Mouse (Mus musculus): Measurements from ENCODE around the gene Mx1. TPM values are rescaled to one million over a fixed set of nuclear protein-coding genes. Genes with fewer than 3 reads are reported as not detected.

The Mx1 gene
- polyA plus RNA-seq, 1 experiment from 2014 or later, result 0.30 TPM

- no peak for ATAC-seq (ENCODE audit: borderline replicate concordance, extremely low read depth, low FRiP score, low TSS enrichment)
- Histone ChIP-seq H3K9me3 (no peaks in the 10 kb centered on the region), H3K27me3 (no peaks in the 10 kb centered on the region), H3K4me3 (no peak overlapping the region), H3K36me3 (no peaks in the 10 kb centered on the region), H3K4me1 (no peaks in the 10 kb centered on the region), H3K4me2 (no peak overlapping the region), H3K9ac (no peak overlapping the region), H3K27ac (no peak overlapping the region)
- WGBS, result 40% methylated on average over 1 of the region's 1 CpGs
Measured at GRCm38 (mm10) chr16:97492369-97492768, 29.7 kb upstream of the Mx1 start.

GRCm38 (mm10) chr16:97478655-97479054, 15.9 kb upstream of the Mx1 start:
- Histone ChIP-seq H3K4me2 (no peak overlapping the region), H3K36me3 (no peaks in the 10 kb centered on the region), H3K9me3 (no peaks in the 10 kb centered on the region), H3K27ac (no peak overlapping the region), H3K27me3 (no peaks in the 10 kb centered on the region), H3K4me1 (no peaks in the 10 kb centered on the region), H3K9ac (no peak overlapping the region), H3K4me3 (no peak overlapping the region)
- ATAC-seq (ENCODE audit: borderline replicate concordance, extremely low read depth, low FRiP score, low TSS enrichment), result no peak
- 63% methylated on average over 2 of the region's 2 CpGs for WGBS

- no peaks in the 10 kb centered on the region for H3K27me3 ChIP-seq
- no peak overlapping the region for H3K4me3 ChIP-seq
- 73% methylated on average over 1 of the region's 1 CpGs for WGBS
- no peak overlapping the region for H3K27ac ChIP-seq
- no peaks in the 10 kb centered on the region for H3K36me3 ChIP-seq
- no peaks in the 10 kb centered on the region for H3K9me3 ChIP-seq
- no peaks in the 10 kb centered on the region for H3K4me1 ChIP-seq
- H3K9ac ChIP-seq, result no peak overlapping the region
- ATAC-seq (ENCODE audit: borderline replicate concordance, extremely low read depth, low FRiP score, low TSS enrichment), result no peak
- H3K4me2 ChIP-seq, result no peak overlapping the region
Measured at GRCm38 (mm10) chr16:97476524-97476923, 13.8 kb upstream of the Mx1 start.

- Histone ChIP-seq H3K36me3 (no peaks in the 10 kb centered on the region), H3K9me3 (no peaks in the 10 kb centered on the region), H3K4me1 (no peaks in the 10 kb centered on the region), H3K4me3 (no peak overlapping the region), H3K4me2 (no peak overlapping the region), H3K27ac (no peak overlapping the region), H3K27me3 (no peaks in the 10 kb centered on the region), H3K9ac (no peak overlapping the region)
- 70% methylated on average over 3 of the region's 3 CpGs for WGBS
- ATAC-seq (ENCODE audit: borderline replicate concordance, extremely low read depth, low FRiP score, low TSS enrichment), result no peak
Measured at GRCm38 (mm10) chr16:97475581-97475980, 12.9 kb upstream of the Mx1 start.

GRCm38 (mm10) chr16:97474671-97475070, 12.0 kb upstream of the Mx1 start:
- Histone ChIP-seq H3K4me2 (no peak overlapping the region), H3K36me3 (no peaks in the 10 kb centered on the region), H3K9ac (no peak overlapping the region), H3K27ac (no peak overlapping the region), H3K4me3 (no peak overlapping the region), H3K4me1 (no peaks in the 10 kb centered on the region), H3K27me3 (no peaks in the 10 kb centered on the region), H3K9me3 (no peaks in the 10 kb centered on the region)
- ATAC-seq (ENCODE audit: borderline replicate concordance, extremely low read depth, low FRiP score, low TSS enrichment), result no peak
- 51% methylated on average over 2 of the region's 2 CpGs for WGBS

- Histone ChIP-seq H3K4me1 (no peaks in the 10 kb centered on the region), H3K27me3 (no peaks in the 10 kb centered on the region), H3K4me2 (no peak overlapping the region), H3K9ac (no peak overlapping the region), H3K36me3 (no peaks in the 10 kb centered on the region), H3K9me3 (no peaks in the 10 kb centered on the region), H3K27ac (no peak overlapping the region), H3K4me3 (no peak overlapping the region)
- WGBS, result 77% methylated on average over 4 of the region's 4 CpGs
- no peak for ATAC-seq (ENCODE audit: borderline replicate concordance, extremely low read depth, low FRiP score, low TSS enrichment)
Measured at GRCm38 (mm10) chr16:97467993-97468791, 5.5 kb upstream of the Mx1 start.

GRCm38 (mm10) chr16:97467472-97467871, 4.8 kb upstream of the Mx1 start:
- Histone ChIP-seq H3K4me3 (no peak overlapping the region), H3K4me2 (no peak overlapping the region), H3K4me1 (0 out of 2 replicates have a peak, but pooled peaks cover 3% of the 10 kb centered on the region), H3K27ac (no peak overlapping the region), H3K27me3 (no peaks in the 10 kb centered on the region), H3K36me3 (no peaks in the 10 kb centered on the region), H3K9me3 (no peaks in the 10 kb centered on the region), H3K9ac (no peak overlapping the region)
- WGBS, result 33% methylated on average over 3 of the region's 3 CpGs
- no peak for ATAC-seq (ENCODE audit: borderline replicate concordance, extremely low read depth, low FRiP score, low TSS enrichment)

- H3K4me2 ChIP-seq, result no peak overlapping the region
- H3K9me3 ChIP-seq, result no peaks in the 10 kb centered on the region
- 0 out of 2 replicates have a peak, but pooled peaks cover 3% of the 10 kb centered on the region for H3K4me1 ChIP-seq
- no peak overlapping the region for H3K4me3 ChIP-seq
- no peak for ATAC-seq (ENCODE audit: borderline replicate concordance, extremely low read depth, low FRiP score, low TSS enrichment)
- WGBS, result 34% methylated on average over 4 of the region's 4 CpGs
- H3K27me3 ChIP-seq, result no peaks in the 10 kb centered on the region
- H3K36me3 ChIP-seq, result no peaks in the 10 kb centered on the region
- no peak overlapping the region for H3K9ac ChIP-seq
- H3K27ac ChIP-seq, result no peak overlapping the region
Measured at GRCm38 (mm10) chr16:97466182-97466957, 3.7 kb upstream of the Mx1 start.

- Histone ChIP-seq H3K4me2 (no peak overlapping the region), H3K9me3 (no peaks in the 10 kb centered on the region), H3K4me3 (no peak overlapping the region), H3K9ac (no peak overlapping the region), H3K36me3 (no peaks in the 10 kb centered on the region), H3K4me1 (0 out of 2 replicates have a peak, but pooled peaks cover 3% of the 10 kb centered on the region), H3K27ac (no peak overlapping the region), H3K27me3 (no peaks in the 10 kb centered on the region)
- WGBS, result 54% methylated on average over 2 of the region's 2 CpGs
- no peak for ATAC-seq (ENCODE audit: borderline replicate concordance, extremely low read depth, low FRiP score, low TSS enrichment)
Measured at GRCm38 (mm10) chr16:97461271-97461670, 1.4 kb downstream of the Mx1 start.

GRCm38 (mm10) chr16:97459831-97460230, 2.9 kb downstream of the Mx1 start:
- no peak overlapping the region for H3K9ac ChIP-seq
- no peaks in the 10 kb centered on the region for H3K36me3 ChIP-seq
- 0 out of 2 replicates have a peak, but pooled peaks cover 3% of the 10 kb centered on the region for H3K4me1 ChIP-seq
- no peak for ATAC-seq (ENCODE audit: borderline replicate concordance, extremely low read depth, low FRiP score, low TSS enrichment)
- 75% methylated on average over 1 of the region's 1 CpGs for WGBS
- H3K4me2 ChIP-seq, result no peak overlapping the region
- no peak overlapping the region for H3K27ac ChIP-seq
- no peak overlapping the region for H3K4me3 ChIP-seq
- H3K9me3 ChIP-seq, result no peaks in the 10 kb centered on the region
- no peaks in the 10 kb centered on the region for H3K27me3 ChIP-seq

- Histone ChIP-seq H3K4me2 (no peak overlapping the region), H3K9ac (no peak overlapping the region), H3K36me3 (no peaks in the 10 kb centered on the region), H3K27me3 (no peaks in the 10 kb centered on the region), H3K9me3 (no peaks in the 10 kb centered on the region), H3K4me1 (no peaks in the 10 kb centered on the region), H3K4me3 (no peak overlapping the region), H3K27ac (no peak overlapping the region)
- no peak for ATAC-seq (ENCODE audit: borderline replicate concordance, extremely low read depth, low FRiP score, low TSS enrichment)
Measured at GRCm38 (mm10) chr16:97447386-97447785, 15.3 kb downstream of the Mx1 start.

- ATAC-seq (ENCODE audit: borderline replicate concordance, extremely low read depth, low FRiP score, low TSS enrichment), result peak; percentile 64; the same call in 1 of the 2 replicates
- WGBS, result 42% methylated on average over 14 of the region's 14 CpGs
Measured at GRCm38 (mm10) chr16:97443670-97444263, 18.9 kb downstream of the Mx1 start.

More at GRCm38 (mm10) chr16:97443670-97444263, 18.9 kb downstream of the Mx1 start:
- Histone ChIP-seq H3K4me2 (no peak overlapping the region), H3K9ac (no peak overlapping the region), H3K27ac (no peak overlapping the region), H3K27me3 (no peaks in the 10 kb centered on the region), H3K9me3 (no peaks in the 10 kb centered on the region), H3K4me3 (no peak overlapping the region), H3K36me3 (no peaks in the 10 kb centered on the region), H3K4me1 (no peaks in the 10 kb centered on the region)
